Mouse (Mus musculus): ENCODE data around the gene Osbp2. TPM values are rescaled to one million over a fixed set of nuclear protein-coding genes. Genes with fewer than 3 reads are reported as not detected.

Osbp2 gene
- polyA plus RNA-seq, 1 experiment from 2014 or later, result 0.25 TPM

Other genes with a start within 250 kb of the Osbp2 start
- 23.4 and 25.4 TPM in 2 replicates for gene Morc2a, start 214.7 kb downstream of the Osbp2 start, polyA plus RNA-seq (2015; fragmentation: Nextera tagmentation; extraction: Ambion mirVana)
- gene 4921536K21Rik, start 31.2 kb upstream of the Osbp2 start, polyA plus RNA-seq (2015; fragmentation: Nextera tagmentation; extraction: Ambion mirVana), result 0.13 and 0.36 TPM in 2 replicates
- gene Dusp18, start 31.3 kb upstream of the Osbp2 start, polyA plus RNA-seq (2015; fragmentation: Nextera tagmentation; extraction: Ambion mirVana), result 9.5 and 11.3 TPM in 2 replicates
- gene Slc35e4, start 50.8 kb upstream of the Osbp2 start, polyA plus RNA-seq (2015; fragmentation: Nextera tagmentation; extraction: Ambion mirVana), result 6.4 and 7.9 TPM in 2 replicates
- gene Tcn2, start 68.3 kb upstream of the Osbp2 start, polyA plus RNA-seq (2015; fragmentation: Nextera tagmentation; extraction: Ambion mirVana), result 49.9 and 52.4 TPM in 2 replicates
- 73.8 and 79.0 TPM in 2 replicates for gene Pes1, start 100.1 kb upstream of the Osbp2 start, polyA plus RNA-seq (2015; fragmentation: Nextera tagmentation; extraction: Ambion mirVana)
- 0.12 and 0.20 TPM in 2 replicates for gene 4930556J24Rik, start 112.9 kb upstream of the Osbp2 start, polyA plus RNA-seq (2015; fragmentation: Nextera tagmentation; extraction: Ambion mirVana)
- 18.1 and 20.7 TPM in 2 replicates for gene Gal3st1, start 119.7 kb upstream of the Osbp2 start, polyA plus RNA-seq (2015; fragmentation: Nextera tagmentation; extraction: Ambion mirVana)
- gene Sec14l4, start 167.6 kb upstream of the Osbp2 start, polyA plus RNA-seq (2015; fragmentation: Nextera tagmentation; extraction: Ambion mirVana), result 1.1 and 1.4 TPM in 2 replicates
- gene Sec14l3, start 200.9 kb upstream of the Osbp2 start, polyA plus RNA-seq (2015; fragmentation: Nextera tagmentation; extraction: Ambion mirVana), result 0.15 and 0.49 TPM in 2 replicates
- gene Mtfp1, start 231.5 kb upstream of the Osbp2 start, polyA plus RNA-seq (2015; fragmentation: Nextera tagmentation; extraction: Ambion mirVana), result 17.7 and 19.6 TPM in 2 replicates

All from stomach, embryonic 16.5 days (tissue).